Mouse (Mus musculus): Measurements from ENCODE around the gene Ppcs. TPM values are rescaled to one million over a fixed set of nuclear protein-coding genes. Genes with fewer than 3 reads are reported as not detected.

Ppcs gene
- total RNA-seq (2021), result 1 to 10 TPM; 5.7 to 5.8 TPM

DNA sequence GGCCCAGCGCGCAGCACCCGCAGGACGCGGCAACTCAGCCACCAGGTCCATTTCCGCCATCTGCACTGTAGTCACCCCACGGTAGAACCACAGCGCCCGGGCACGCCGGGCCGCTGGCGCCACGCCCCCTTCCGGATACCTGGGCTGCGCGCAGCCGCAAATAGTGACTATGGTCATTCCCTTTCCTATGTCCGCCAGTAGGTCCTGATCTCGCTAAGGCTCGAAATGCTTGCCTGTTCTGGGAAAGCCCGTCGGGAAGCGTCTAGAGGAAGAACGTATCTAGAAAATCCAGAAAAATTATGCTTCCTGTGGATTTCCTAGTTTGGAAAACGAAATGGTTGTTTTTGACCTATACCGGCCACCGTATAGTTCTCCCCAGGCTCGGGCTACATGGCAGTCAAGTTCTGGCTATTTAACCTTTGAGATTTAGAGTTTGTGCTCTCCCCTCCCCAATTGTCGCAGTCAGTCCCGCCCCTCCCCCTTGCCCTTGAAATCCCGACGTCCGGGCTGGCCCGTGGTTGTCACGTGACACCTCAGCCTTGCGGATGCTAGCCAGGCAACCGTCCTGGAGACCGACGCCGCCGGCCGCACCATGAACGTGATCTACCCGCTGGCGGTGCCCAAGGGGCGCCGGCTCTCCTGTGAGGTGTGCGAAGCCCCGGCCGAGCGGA is at the start of gene Ppcs, which contains the start of gene Zmynd12:
Gene Ppcs, minus strand, starts transcription at position 127 of the 671 bp plus-strand sequence.
Gene Zmynd12, plus strand, starts transcription at position 521 of the 671 bp plus-strand sequence.
- peak; percentile 70 to 72 for DNase-seq (ENCODE audit: extremely low spot score in 1 of 2, low spot score in 1 of 2)

DNA sequence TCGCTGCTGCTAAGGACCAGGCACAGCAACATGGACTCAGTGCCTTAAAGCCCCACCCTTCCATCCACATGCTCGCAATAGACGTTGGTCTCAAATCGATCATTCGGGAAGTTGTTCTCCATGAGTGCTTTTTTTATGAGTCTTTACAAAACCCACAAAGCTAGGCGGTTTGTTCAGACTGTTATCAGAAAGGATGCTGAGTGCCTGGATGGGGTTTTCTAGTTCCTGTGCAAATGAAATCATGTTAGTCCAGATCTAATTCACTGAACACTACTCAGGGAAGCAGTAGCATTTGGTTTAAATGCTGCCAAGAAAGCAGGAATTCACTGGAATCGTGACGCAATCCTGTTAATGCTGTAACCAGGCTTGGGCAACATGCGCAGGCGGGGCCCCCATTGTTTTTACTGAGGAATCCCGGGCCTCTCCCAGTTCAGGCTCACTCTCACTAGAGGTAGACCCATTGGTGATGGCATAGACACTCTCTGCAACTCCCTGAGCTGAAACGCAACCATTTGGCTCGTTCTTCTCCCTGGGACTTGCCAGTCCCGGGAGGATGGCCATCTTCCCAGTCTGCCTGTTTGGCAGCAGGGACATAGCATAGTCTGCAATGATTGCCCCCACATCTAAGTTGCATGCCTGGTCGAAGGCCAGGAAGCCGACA is 45.6 kb upstream of the Ppcs start:
- DNase-seq (ENCODE audit: extremely low spot score in 1 of 2, low spot score in 1 of 2), result no peak

DNA sequence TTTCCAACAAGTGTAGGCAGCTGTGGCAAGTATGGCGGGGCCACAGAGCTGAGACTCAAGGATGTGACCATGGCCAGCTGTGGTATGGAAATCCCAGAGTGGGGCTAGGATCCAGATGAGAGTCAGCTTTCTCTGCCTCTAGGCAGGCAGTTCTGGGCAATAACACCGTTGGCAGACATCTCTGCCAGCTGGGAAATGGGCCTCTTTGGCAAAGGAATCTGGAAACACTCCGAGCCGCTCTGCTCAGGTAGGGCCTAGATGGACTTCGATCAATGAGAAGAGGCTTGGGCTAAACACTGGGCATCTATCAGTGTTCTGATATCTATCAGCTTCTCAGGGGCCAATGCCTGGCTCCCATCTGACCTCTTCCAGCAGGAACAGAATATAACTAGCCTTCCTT is 43.6 kb upstream of the Ppcs start:
- no peak for DNase-seq (ENCODE audit: extremely low spot score in 1 of 2, low spot score in 1 of 2)

DNA sequence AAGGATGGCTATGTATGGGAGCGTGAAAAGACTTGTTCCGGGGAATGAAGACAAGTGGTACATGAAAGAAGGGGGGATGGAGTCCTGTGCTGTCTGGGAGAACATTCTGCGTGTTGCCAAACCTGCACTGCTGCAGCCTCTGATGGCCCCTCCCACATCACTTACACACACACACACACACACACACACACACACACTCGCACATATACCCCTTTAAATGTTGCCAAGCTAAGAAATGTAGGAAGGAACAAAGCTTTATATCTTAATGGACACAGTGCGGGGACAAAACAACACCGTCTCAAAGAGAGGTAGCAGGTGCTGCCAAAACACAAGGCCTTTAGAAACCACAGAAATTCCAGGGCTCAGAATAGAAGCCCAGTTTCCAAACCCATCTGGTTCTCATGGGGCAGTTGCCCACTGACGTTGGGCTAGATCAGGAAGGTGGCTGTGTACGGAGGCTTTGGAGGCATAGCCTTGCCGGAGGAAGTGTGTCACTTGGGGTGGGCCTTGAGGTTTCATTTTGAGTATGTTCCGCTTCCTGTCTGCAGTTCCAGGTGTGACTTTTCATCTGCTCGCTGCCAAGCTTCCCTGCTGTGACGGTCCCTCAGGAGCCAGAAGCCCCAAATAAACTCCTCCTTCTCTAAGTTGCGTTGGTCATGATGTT is 41.7 kb upstream of the Ppcs start:
- no peak for DNase-seq (ENCODE audit: extremely low spot score in 1 of 2, low spot score in 1 of 2)

DNA sequence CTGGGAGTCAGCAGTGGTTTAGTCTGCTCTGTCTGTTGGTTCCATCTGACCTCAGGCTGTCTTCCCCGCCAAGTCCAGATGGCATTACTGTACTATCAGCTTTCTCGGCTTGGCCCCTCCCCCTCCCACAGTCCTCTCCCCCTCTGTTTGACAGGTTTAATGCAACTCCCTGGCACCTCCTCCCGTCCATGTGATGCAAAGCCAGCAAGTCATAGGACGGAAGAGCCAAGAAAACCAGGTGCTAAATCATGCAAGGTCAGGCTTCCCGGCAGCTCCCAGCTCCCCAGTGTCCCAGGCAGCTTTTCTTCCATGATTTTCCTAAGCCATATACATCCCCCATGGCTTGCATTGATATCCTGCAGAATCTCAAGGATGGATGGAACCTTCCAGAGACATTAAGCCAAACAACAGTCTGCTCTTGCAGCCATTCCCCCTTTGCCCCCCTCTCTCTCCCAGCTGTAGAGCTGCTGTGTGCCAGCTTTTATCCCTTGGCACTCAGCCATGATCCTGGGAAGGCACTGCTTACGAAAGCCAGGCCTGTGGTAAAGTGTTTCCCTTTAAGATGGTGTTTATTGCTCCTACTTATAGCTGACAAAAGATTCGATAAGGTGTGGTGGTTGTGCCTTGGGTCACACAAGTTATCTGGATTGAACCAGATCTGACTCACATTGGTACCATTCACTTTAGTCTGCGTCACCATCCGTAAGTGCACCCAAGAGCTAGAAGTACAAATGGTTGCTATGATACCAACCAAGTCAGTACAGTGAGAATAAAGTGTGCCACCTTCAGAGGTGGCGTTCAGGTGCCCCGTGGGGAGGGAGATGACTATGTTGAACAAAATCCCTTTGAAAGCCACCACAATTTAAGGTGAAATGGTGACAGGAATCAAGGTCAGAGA is 40.9 kb upstream of the Ppcs start:
- no peak for DNase-seq (ENCODE audit: extremely low spot score in 1 of 2, low spot score in 1 of 2)

DNA sequence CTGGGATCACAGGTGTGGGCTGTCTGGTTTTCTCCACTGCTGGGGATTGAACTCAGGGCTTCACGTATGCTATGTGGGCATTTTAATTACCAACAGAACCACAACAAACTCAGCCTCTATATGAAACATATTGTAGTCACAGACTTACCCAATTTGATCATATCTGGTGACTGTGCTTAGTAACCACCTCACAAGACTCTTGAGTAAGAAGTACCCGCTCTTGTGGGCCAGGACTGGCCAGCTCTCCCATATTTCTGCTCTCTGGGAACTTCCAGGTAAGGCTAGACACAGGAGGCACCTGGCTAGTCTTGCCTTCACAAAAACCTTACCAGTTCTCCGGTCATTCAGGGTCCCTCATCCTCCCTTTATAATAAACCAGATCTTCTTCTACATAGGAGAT is 40.2 kb upstream of the Ppcs start:
- DNase-seq (ENCODE audit: extremely low spot score in 1 of 2, low spot score in 1 of 2), result no peak

DNA sequence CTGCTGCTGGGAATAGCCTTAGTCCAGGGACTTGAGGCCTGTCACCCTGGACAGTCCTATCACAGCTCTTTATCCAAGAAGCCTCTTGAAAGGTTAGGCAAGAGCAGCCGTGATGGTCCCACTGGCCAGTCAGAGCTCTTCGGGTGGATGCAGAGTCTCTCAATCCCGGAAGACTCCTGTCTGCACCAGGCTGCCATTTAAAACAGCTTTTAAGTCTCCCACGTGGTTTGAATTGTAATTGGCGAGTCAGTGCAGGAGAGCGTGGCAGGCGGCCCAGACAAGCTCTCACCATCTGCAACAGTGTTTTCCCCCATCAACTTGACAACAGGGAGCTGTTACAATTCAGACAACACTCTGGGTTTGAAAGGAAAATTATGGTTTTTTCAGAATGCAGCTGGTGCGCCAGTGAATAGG is 38.5 kb upstream of the Ppcs start:
- DNase-seq (ENCODE audit: extremely low spot score in 1 of 2, low spot score in 1 of 2), result peak; percentile 61 to 67

DNA sequence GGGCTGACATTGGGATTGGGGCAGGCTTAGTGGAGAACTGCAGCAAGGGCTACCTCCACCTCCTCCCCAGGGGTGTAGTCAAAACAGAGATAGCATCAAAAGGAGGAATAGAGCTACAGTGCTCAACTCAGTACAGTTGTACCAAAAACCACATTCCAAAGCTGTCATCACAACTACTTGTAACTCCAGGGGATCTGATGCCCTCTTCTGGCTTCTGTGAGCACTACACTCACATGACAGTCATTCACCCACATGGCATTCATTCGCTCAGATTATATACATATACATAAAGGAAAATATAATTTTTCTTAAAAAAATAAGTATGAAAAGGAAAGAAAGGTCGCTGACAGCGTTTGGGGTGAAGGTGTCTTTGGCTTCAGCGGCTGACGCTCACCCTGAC is 38.1 kb upstream of the Ppcs start:
- DNase-seq (ENCODE audit: extremely low spot score in 1 of 2, low spot score in 1 of 2), result peak in 1 of 2 experiments; percentile 45

DNA sequence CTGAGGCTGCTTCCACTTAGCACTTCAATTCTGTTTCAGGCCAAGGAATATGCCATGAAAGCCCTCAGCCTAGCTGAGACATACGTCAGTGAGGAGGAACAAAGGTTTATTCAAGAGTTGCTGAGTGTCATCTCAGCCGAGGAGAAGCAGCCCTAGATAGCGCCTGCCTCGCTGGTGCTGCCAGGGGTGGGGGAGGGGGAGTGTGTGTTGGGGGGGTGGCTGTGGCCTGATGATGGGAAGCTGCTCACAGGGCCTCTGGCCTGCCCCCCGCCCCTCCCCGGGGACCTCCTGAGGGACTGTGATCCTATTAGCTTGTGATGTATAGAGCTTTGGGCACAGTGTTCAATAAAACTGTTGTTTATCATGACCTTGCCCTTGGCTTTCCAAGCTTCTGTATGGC is 31.3 kb upstream of the Ppcs start:
- no peak for DNase-seq (ENCODE audit: extremely low spot score in 1 of 2, low spot score in 1 of 2)

DNA sequence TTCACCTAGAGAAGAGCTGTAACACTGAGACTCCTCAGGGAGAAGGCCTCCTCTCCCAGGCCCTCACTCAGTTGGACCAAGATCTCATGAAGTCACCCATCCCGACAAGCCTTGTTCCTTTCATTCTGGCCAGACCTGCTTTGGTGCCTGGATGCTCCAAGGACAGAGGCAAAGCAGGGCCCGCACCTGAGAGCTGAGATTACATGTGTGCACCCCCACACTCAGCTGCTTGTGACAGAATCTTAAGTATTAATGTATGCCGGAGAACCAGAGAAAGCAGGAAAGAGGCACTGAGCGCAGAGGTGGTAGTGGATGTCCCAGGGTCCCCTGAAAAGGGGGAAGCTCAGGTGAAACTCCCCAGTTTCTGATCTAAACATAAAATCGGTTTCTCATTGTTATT is 30.9 kb upstream of the Ppcs start:
- no peak for DNase-seq (ENCODE audit: extremely low spot score in 1 of 2, low spot score in 1 of 2)

DNA sequence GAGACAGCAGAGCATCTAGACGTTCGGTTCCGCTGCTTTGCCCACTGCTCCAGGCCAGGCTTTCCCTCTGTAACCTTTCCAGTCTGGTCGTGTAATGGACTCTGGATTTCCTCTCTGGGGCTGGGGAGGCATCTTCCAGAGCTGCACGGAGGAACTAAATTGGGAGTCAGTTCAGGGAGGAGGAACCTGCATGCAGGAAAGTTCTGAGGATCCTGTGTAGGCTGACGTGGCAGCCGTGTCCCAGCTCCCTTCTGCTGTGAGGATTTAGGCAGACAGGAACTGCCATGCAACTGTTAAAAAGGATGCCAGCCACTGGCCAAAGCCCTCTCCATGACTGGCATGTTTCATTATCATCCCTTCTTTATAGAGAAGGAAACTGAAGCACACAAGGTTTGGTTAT is 28.2 kb upstream of the Ppcs start:
- no peak for DNase-seq (ENCODE audit: extremely low spot score in 1 of 2, low spot score in 1 of 2)

DNA sequence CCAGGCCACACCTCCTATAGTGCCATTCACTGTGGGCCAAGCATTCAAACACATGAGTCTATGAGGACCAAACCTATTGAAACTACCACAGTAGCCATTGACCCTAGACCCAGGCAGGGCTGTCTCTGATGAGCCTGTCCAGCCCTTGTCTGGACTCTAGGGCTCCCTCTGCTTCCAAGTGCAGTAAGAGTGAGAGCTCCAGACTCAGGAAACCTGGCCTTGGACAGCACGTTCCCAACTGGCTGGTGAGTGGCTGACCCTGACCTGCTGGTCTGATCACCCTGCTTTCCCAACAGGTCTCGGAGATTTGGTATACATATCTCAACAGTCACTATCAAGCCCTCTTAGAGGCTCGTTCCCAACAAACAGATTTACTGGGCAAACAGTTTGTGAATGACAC is 25.6 kb upstream of the Ppcs start:
- DNase-seq (ENCODE audit: extremely low spot score in 1 of 2, low spot score in 1 of 2), result no peak

DNA sequence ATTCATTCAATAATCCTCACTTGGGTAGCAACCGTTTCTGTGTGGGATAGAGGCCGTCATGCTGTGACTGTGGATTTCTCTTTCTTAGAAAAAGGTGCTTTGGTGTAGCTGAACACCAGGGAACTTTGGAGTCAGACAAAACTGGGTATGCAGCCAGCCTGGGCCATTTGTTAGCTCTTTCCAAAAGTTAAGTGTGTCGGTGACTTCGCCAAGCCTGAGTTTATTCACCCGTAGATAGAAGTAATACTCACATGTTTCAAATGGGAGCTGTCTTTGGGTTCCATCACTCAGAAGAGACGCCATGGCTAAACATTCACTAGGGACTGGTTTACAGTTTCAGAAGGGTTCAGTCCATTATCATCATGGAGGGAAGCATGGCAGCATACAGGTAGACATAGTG is 25.0 kb upstream of the Ppcs start:
- no peak for DNase-seq (ENCODE audit: extremely low spot score in 1 of 2, low spot score in 1 of 2)

DNA sequence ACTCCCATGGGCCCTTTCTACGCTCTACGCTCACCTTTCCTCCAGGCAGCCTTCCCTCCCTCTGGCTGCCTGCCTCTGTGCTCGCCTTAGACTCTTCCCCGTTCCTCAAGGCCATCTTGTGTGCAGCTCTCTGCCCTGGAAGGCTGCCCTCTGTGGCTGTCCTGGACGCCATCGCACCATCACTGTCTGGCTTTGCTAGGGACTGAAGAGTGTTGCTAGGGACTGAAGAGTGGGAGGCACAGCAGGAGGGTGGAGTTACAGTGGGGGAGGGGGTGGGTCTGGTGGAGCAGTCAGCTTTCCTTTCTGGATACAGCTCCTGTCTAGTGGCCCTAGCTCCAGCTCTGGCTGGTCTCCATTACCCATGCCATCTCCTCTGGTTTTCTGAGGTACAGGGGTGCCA is 20.3 kb upstream of the Ppcs start:
- DNase-seq (ENCODE audit: extremely low spot score in 1 of 2, low spot score in 1 of 2), result no peak

DNA sequence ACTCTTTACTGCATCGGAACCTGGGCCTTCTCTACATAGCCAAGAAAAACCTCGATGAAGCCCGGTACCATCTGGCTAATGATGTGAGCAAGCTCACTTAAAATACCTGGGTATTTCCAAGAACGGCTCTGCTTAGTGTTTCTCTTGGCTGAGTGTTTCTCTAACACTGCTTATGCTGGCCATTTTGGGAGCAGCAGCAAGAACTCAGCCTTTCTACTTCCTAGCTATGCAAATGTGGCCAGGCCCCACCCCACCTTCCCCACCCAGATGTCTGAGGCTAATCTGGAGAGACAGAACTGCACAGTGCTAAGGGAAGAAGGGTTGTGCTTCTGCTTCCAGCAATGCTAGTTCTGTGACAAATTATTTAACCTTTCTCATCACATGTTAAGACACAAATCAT is 19.6 kb upstream of the Ppcs start:
- no peak for DNase-seq (ENCODE audit: extremely low spot score in 1 of 2, low spot score in 1 of 2)

DNA sequence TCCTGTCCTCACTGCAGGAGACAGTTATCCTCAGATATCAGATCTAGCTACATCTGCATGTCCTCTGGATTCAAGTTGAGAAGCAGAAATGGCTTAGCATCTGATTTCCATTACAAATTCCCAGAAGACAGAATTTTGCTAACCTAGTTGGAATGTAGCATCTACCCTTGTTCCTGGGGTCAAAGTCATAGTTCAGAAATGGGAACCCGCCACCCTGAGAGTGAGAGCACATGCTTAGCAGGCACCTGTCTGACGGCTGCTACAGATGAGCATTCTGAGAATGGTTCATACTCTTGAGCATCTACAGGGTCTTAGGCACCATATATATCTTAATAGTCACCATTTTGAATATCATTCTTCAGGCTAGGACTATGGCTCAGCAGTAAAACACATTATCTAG is 15.7 kb upstream of the Ppcs start:
- no peak for DNase-seq (ENCODE audit: extremely low spot score in 1 of 2, low spot score in 1 of 2)

DNA sequence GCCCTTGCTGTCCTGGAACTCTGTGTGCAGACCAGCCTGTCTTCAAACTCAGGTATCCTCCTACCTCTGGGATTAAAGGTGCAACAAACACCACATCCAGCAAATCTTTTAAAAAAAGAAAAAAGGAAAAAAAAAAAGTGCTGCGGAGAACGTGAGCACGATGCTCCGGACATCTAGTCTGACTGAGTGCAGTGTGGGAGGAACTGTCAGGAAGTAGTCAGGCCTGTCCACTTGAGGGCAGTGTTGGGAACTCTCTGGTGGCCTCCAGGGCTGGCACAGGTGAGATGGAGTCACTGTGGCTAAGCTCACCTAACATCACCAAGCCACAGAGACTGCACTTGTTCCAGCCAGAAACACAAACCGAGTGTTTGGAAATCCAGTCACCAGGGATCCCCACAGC is 8.5 kb upstream of the Ppcs start:
- DNase-seq (ENCODE audit: extremely low spot score in 1 of 2, low spot score in 1 of 2), result peak in 1 of 2 experiments; percentile 49

DNA sequence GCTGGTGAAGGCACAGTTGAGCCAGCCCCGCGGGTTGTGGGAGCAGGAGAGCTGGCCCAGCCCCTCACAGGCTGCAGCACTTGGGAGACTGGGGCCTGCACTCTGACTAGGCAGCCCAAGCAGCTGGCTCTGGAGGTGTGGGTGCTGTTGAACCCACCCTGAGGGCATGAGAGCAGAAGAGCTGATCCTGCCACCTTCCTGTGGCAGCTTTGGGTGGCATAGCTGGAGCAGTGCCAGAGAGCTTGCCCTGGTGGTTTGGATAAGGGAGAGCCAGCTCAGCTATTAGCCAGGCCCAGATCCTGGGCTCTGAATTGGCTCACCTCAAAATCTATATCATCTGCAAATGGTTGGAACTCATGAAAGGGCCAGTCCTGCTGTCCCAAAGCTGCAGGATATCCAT is 5.5 kb upstream of the Ppcs start:
- DNase-seq (ENCODE audit: extremely low spot score in 1 of 2, low spot score in 1 of 2), result no peak

DNA sequence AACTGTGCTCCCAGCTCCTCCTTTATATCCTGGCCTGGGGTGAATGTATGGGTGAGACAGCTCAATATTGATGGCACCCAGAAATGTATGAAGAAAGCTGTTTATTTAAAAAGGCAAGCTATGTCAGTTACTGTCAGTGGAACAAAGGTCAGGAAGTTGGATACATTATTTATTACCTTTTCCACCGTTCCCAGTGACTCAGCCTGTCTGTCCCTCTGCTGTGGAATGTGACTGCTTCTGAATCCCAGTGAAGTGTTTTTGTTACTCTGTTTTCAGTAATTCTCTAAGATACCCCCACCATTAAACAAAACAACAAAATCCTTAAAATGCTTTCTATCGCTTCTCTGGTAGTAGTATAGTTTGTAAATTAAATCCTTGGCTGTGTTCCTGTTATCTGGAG is 3.4 kb upstream of the Ppcs start:
- DNase-seq (ENCODE audit: extremely low spot score in 1 of 2, low spot score in 1 of 2), result no peak

DNA sequence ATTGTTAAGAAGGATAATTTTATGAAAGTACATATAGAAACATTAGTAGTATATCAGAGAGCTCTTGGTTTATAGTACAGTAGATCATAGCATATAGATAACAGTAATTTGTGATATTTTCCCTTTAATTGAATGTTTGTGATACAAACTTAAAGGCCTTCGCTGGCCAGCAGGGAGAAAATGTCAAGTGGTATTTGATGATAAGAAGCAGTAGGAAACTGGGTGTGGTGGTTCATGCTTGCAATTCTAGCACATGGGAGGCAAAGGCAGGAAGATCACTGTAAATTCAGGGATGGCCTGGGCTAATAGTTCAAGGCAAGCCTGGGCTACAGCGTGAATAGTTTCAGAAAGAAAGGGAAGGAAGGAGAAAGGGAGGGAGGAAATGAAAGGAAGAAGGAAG is 2.9 kb upstream of the Ppcs start:
- DNase-seq (ENCODE audit: extremely low spot score in 1 of 2, low spot score in 1 of 2), result no peak

DNA sequence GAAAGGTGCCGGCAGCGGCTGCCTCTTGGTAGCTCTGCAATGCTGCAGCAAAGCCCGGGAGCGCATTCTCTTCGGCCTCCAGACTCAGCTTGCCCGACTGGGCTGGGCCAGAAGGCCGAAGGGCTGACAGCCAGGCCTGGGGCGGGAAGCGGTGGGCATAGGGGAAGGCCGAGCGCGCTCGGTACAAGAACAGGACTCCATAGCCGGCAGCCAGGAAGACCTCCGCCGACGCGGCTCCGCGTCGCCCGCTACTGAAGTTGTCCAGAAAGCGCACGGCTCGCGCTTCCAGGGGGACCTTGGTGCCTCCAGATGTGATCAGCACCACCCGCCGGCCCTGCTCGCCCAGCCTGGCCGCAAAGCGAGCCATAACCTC is 313 bp downstream of the Ppcs start:
- peak in 1 of 2 experiments; percentile 9 for DNase-seq (ENCODE audit: extremely low spot score in 1 of 2, low spot score in 1 of 2)
